Mouse (Mus musculus) heart, postnatal 4 days (tissue): ENCODE data around the gene Epha8. TPM values are rescaled to one million over a fixed set of nuclear protein-coding genes. Genes with fewer than 3 reads are reported as not detected.

Source experiments
- DNase-seq: peaks from one replicate; pipeline ENCODE4 v3.0.0; 2021
- total RNA-seq, 2 experiments: library from RNA; stranded (reverse); gene quantifications; 2 replicates each; pipeline ENCODE4 v1.2.3; 2021

Epha8 gene
- not detected for total RNA-seq

GRCm38 (mm10) chr4:136956751-136957446 is at the start of gene Epha8:
Gene Epha8, minus strand, starts transcription at chr4:136956816.
- no peak for DNase-seq

GRCm38 (mm10) chr4:137001825-137002224 is 45.2 kb upstream of the Epha8 start:
- DNase-seq = peak; percentile 16

- DNase-seq = no peak
Measured at GRCm38 (mm10) chr4:137001020-137001419, 44.4 kb upstream of the Epha8 start.

- no peak for DNase-seq
Measured at GRCm38 (mm10) chr4:136998371-136998770, 41.8 kb upstream of the Epha8 start.

GRCm38 (mm10) chr4:136997723-136998345 is 41.2 kb upstream of the Epha8 start:
- no peak for DNase-seq

GRCm38 (mm10) chr4:136996933-136997332 is 40.3 kb upstream of the Epha8 start:
- DNase-seq = no peak

GRCm38 (mm10) chr4:136995361-136995760 is 38.7 kb upstream of the Epha8 start:
- no peak for DNase-seq

GRCm38 (mm10) chr4:136981993-136982695 is 25.5 kb upstream of the Epha8 start:
- DNase-seq = no peak

GRCm38 (mm10) chr4:136981347-136981746 is 24.7 kb upstream of the Epha8 start:
- peak; percentile 58 for DNase-seq

GRCm38 (mm10) chr4:136980921-136981320 is 24.3 kb upstream of the Epha8 start:
- DNase-seq = no peak

GRCm38 (mm10) chr4:136977244-136977643 is 20.6 kb upstream of the Epha8 start:
- DNase-seq = no peak

- DNase-seq = peak; percentile 66
Measured at GRCm38 (mm10) chr4:136970939-136971338, 14.3 kb upstream of the Epha8 start.

- DNase-seq = no peak
Measured at GRCm38 (mm10) chr4:136969503-136970276, 13.1 kb upstream of the Epha8 start.

- no peak for DNase-seq
Measured at GRCm38 (mm10) chr4:136969096-136969495, 12.5 kb upstream of the Epha8 start.

- no peak for DNase-seq
Measured at GRCm38 (mm10) chr4:136967511-136967910, 10.9 kb upstream of the Epha8 start.

GRCm38 (mm10) chr4:136966493-136967390 is 10.1 kb upstream of the Epha8 start:
- DNase-seq = no peak

GRCm38 (mm10) chr4:136964990-136965421 is 8.4 kb upstream of the Epha8 start:
- DNase-seq = peak; percentile 25

GRCm38 (mm10) chr4:136962447-136962846 is 5.8 kb upstream of the Epha8 start:
- DNase-seq = no peak

GRCm38 (mm10) chr4:136961642-136962285 is 5.1 kb upstream of the Epha8 start:
- no peak for DNase-seq

- no peak for DNase-seq
Measured at GRCm38 (mm10) chr4:136960581-136960980, 4.0 kb upstream of the Epha8 start.

- DNase-seq = no peak
Measured at GRCm38 (mm10) chr4:136960068-136960467, 3.5 kb upstream of the Epha8 start.
